Mouse (Mus musculus): Measurements from ENCODE around the gene Rnf166. TPM values are rescaled to one million over a fixed set of nuclear protein-coding genes. Genes with fewer than 3 reads are reported as not detected.

Gene Rnf166
- polyA plus RNA-seq, 1 experiment, result 79.6 TPM

GRCm38 (mm10) chr8:122433269-122433905 lies 42.5 kb downstream of the Rnf166 start:
- Histone ChIP-seq H3K36me3 (ENCODE audit: control insufficient read depth, insufficient read depth, low read length) (peaks cover 3% of the 10 kb centered on the region; the same call in 1 of the 2 replicates), H3K27me3 (ENCODE audit: control insufficient read depth, insufficient read depth, low read length) (no peaks in the 10 kb centered on the region), H3K27ac (ENCODE audit: insufficient read depth, low read length) (peak overlapping the region; percentile 99), H3K4me1 (ENCODE audit: control insufficient read depth, insufficient read depth, insufficient read length) (peaks cover 36% of the 10 kb centered on the region), H3K4me3 (ENCODE audit: extremely low read depth, insufficient read depth, insufficient read length) (peak overlapping the region; percentile 88; the same call in 1 of the 2 replicates)
- peak; percentile 31; the same call in 1 of the 2 replicates for TF ChIP-seq CTCF (IDR thresholded peaks at IDR 0.05; ENCODE audit: extremely low read depth, insufficient read depth, insufficient read length, insufficient replicate concordance)
- TF ChIP-seq POLR2A (IDR thresholded peaks at IDR 0.05; ENCODE audit: low read depth, low read length), result no peak; the same call in 1 of the 2 replicates
- DNase-seq (ENCODE audit: low read depth in 1 of 2, low spot score in 2 of 2), result no peak
- 42% methylated on average over 11 of the region's 11 CpGs for WGBS

GRCm38 (mm10) chr8:122432443-122433268 lies 43.2 kb downstream of the Rnf166 start, which contains the start of gene Cyba:
Gene Cyba, minus strand, starts transcription at chr8:122432930.
- no peaks in the 10 kb centered on the region for H3K27me3 ChIP-seq (ENCODE audit: control insufficient read depth, insufficient read depth, low read length)
- H3K4me3 ChIP-seq (ENCODE audit: extremely low read depth, insufficient read depth, insufficient read length), result peak within 1 kb of the TSS; percentile 88
- H3K36me3 ChIP-seq (ENCODE audit: control insufficient read depth, insufficient read depth, low read length), result peaks cover 3% of the 10 kb centered on the region; the same call in 1 of the 2 replicates
- under 1% methylated on average over 45 of the region's 45 CpGs for WGBS
- peaks cover 32% of the 10 kb centered on the region for H3K4me1 ChIP-seq (ENCODE audit: control insufficient read depth, insufficient read depth, insufficient read length)
- peak; percentile 75 to 87 for DNase-seq (ENCODE audit: low read depth in 1 of 2, low spot score in 2 of 2)
- H3K27ac ChIP-seq (ENCODE audit: insufficient read depth, low read length), result peak within 1 kb of the TSS; percentile 99
- TF ChIP-seq POLR2A (IDR thresholded peaks at IDR 0.05; ENCODE audit: low read depth, low read length), result peak; percentile 78
- no peak for TF ChIP-seq CTCF (IDR thresholded peaks at IDR 0.05; ENCODE audit: extremely low read depth, insufficient read depth, insufficient read length, insufficient replicate concordance)

- 10% methylated on average over 17 of the region's 18 CpGs for WGBS
- DNase-seq (ENCODE audit: low read depth in 1 of 2, low spot score in 2 of 2), result peak in 1 of 2 experiments; percentile 33
- H3K27me3 ChIP-seq (ENCODE audit: control insufficient read depth, insufficient read depth, low read length), result no peaks in the 10 kb centered on the region
- TF ChIP-seq POLR2A (IDR thresholded peaks at IDR 0.05; ENCODE audit: low read depth, low read length), result no peak
- no peak for TF ChIP-seq CTCF (IDR thresholded peaks at IDR 0.05; ENCODE audit: extremely low read depth, insufficient read depth, insufficient read length, insufficient replicate concordance)
- H3K27ac ChIP-seq (ENCODE audit: insufficient read depth, low read length), result peak overlapping the region; percentile 99
- H3K4me1 ChIP-seq (ENCODE audit: control insufficient read depth, insufficient read depth, insufficient read length), result peaks cover 32% of the 10 kb centered on the region; the same call in 1 of the 2 replicates
- H3K36me3 ChIP-seq (ENCODE audit: control insufficient read depth, insufficient read depth, low read length), result peaks cover 8% of the 10 kb centered on the region
- H3K4me3 ChIP-seq (ENCODE audit: extremely low read depth, insufficient read depth, insufficient read length), result peak overlapping the region; percentile 88
Observed at GRCm38 (mm10) chr8:122431694-122432442, 44.0 kb downstream of the Rnf166 start.

- DNase-seq (ENCODE audit: low read depth in 1 of 2, low spot score in 2 of 2), result no peak
- TF ChIP-seq POLR2A (IDR thresholded peaks at IDR 0.05; ENCODE audit: low read depth, low read length) (no peak), CTCF (IDR thresholded peaks at IDR 0.05; ENCODE audit: extremely low read depth, insufficient read depth, insufficient read length, insufficient replicate concordance) (no peak)
- Histone ChIP-seq H3K36me3 (ENCODE audit: control insufficient read depth, insufficient read depth, low read length) (peaks cover 18% of the 10 kb centered on the region), H3K4me3 (ENCODE audit: extremely low read depth, insufficient read depth, insufficient read length) (peak overlapping the region; percentile 26; the same call in 1 of the 2 replicates), H3K4me1 (ENCODE audit: control insufficient read depth, insufficient read depth, insufficient read length) (peaks cover 29% of the 10 kb centered on the region; the same call in 1 of the 2 replicates), H3K27me3 (ENCODE audit: control insufficient read depth, insufficient read depth, low read length) (no peaks in the 10 kb centered on the region), H3K27ac (ENCODE audit: insufficient read depth, low read length) (peak overlapping the region; percentile 93)
- WGBS, result 53% methylated on average over 3 of the region's 3 CpGs
Observed at GRCm38 (mm10) chr8:122430646-122431045, 45.2 kb downstream of the Rnf166 start.

- H3K4me3 ChIP-seq (ENCODE audit: extremely low read depth, insufficient read depth, insufficient read length), result peak overlapping the region; percentile 40; the same call in 1 of the 2 replicates
Observed at GRCm38 (mm10) chr8:122430058-122430636, 45.7 kb downstream of the Rnf166 start.

GRCm38 (mm10) chr8:122428163-122428562 lies 47.7 kb downstream of the Rnf166 start:
- H3K27ac ChIP-seq (ENCODE audit: insufficient read depth, low read length), result peak overlapping the region; percentile 80
- no peaks in the 10 kb centered on the region for H3K27me3 ChIP-seq (ENCODE audit: control insufficient read depth, insufficient read depth, low read length)
- H3K4me1 ChIP-seq (ENCODE audit: control insufficient read depth, insufficient read depth, insufficient read length), result peaks cover 25% of the 10 kb centered on the region; the same call in 1 of the 2 replicates
- TF ChIP-seq POLR2A (IDR thresholded peaks at IDR 0.05; ENCODE audit: low read depth, low read length) (no peak), CTCF (IDR thresholded peaks at IDR 0.05; ENCODE audit: extremely low read depth, insufficient read depth, insufficient read length, insufficient replicate concordance) (no peak)
- H3K36me3 ChIP-seq (ENCODE audit: control insufficient read depth, insufficient read depth, low read length), result peaks cover 33% of the 10 kb centered on the region
- 45% methylated on average over 9 of the region's 9 CpGs for WGBS
- DNase-seq (ENCODE audit: low read depth in 1 of 2, low spot score in 2 of 2), result peak in 1 of 2 experiments; percentile 58
- peak overlapping the region; percentile 10; the same call in 1 of the 2 replicates for H3K4me3 ChIP-seq (ENCODE audit: extremely low read depth, insufficient read depth, insufficient read length)

More at GRCm38 (mm10) chr8:122430058-122430636, 45.7 kb downstream of the Rnf166 start:
- Histone ChIP-seq H3K36me3 (ENCODE audit: control insufficient read depth, insufficient read depth, low read length) (peaks cover 21% of the 10 kb centered on the region), H3K27me3 (ENCODE audit: control insufficient read depth, insufficient read depth, low read length) (no peaks in the 10 kb centered on the region), H3K27ac (ENCODE audit: insufficient read depth, low read length) (peak overlapping the region; percentile 93), H3K4me1 (ENCODE audit: control insufficient read depth, insufficient read depth, insufficient read length) (peaks cover 29% of the 10 kb centered on the region; the same call in 1 of the 2 replicates)
- 20% methylated on average over 10 of the region's 10 CpGs for WGBS
- peak; percentile 71 to 77 for DNase-seq (ENCODE audit: low read depth in 1 of 2, low spot score in 2 of 2)
- TF ChIP-seq CTCF (IDR thresholded peaks at IDR 0.05; ENCODE audit: extremely low read depth, insufficient read depth, insufficient read length, insufficient replicate concordance) (peak; percentile 26; the same call in 1 of the 2 replicates), POLR2A (IDR thresholded peaks at IDR 0.05; ENCODE audit: low read depth, low read length) (peak; percentile 21)

All from spleen, adult 2 months (tissue).